Mouse (Mus musculus) forebrain, embryonic 11.5 days (tissue): ENCODE data around the gene Barhl1. TPM values are rescaled to one million over a fixed set of nuclear protein-coding genes. Genes with fewer than 3 reads are reported as not detected.
A peak's percentile ranks its signal among the peaks of the same experiment; 100 is the strongest.

Source experiments
- ATAC-seq: fragments of 200-750 bp; cut with Nextera tagmentation; replicated peaks from 2 replicates; pipeline ENCODE4 v1.8.0; 2017; ENCODE audit warnings: moderate TSS enrichment; ENCODE audit not compliant: low FRiP score
- DNase-seq: peaks from one replicate; pipeline ENCODE4 v3.0.0-alpha.2; 2017; ENCODE audit warnings: low spot score
- H3K27ac ChIP-seq: fragments of 300-500 bp; sonication (generic); 2 replicates; pipeline ENCODE4 v1.5.1; 2014; ENCODE audit warnings: low read depth, low read length
- H3K27me3 ChIP-seq: fragments of 300-500 bp; sonication (generic); 2 replicates; pipeline ENCODE4 v1.6.1; 2014; ENCODE audit warnings: mild to moderate bottlenecking, low read length, mixed read lengths; ENCODE audit not compliant: control insufficient read depth, insufficient read depth
- H3K36me3 ChIP-seq: fragments of 300-500 bp; sonication (generic); 2 replicates; pipeline ENCODE4 v1.6.1; 2014; ENCODE audit warnings: mild to moderate bottlenecking, low read length, moderate library complexity, mixed read lengths; ENCODE audit not compliant: control insufficient read depth, insufficient read depth
- H3K4me1 ChIP-seq: fragments of 300-500 bp; sonication (generic); replicated peaks from 2 replicates; pipeline ENCODE4 v1.6.1; 2014; ENCODE audit warnings: low read length, mixed read lengths; ENCODE audit not compliant: control insufficient read depth, insufficient read depth
- H3K4me2 ChIP-seq: fragments of 300-500 bp; sonication (generic); 2 replicates; pipeline ENCODE4 v1.6.1; 2014; ENCODE audit warnings: low read depth, mild to moderate bottlenecking, low read length, moderate library complexity, mixed read lengths; ENCODE audit not compliant: severe bottlenecking
- H3K4me3 ChIP-seq: fragments of 300-500 bp; sonication (generic); 2 replicates; pipeline ENCODE4 v1.5.1; 2014; ENCODE audit warnings: low read depth, low read length
- H3K9ac ChIP-seq: fragments of 300-500 bp; sonication (generic); 2 replicates; pipeline ENCODE4 v1.6.1; 2014; ENCODE audit warnings: low read length
- H3K9me3 ChIP-seq: fragments of 300-500 bp; sonication (generic); 2 replicates; pipeline ENCODE4 v1.6.1; 2016; ENCODE audit warnings: low read length, mixed read lengths; ENCODE audit not compliant: control insufficient read depth
- WGBS: fragments of 180-500 bp; shearing (Covaris S2); extraction: QIAGEN DNeasy Blood & Tissue Kit; methylation state at CpG from one replicate; pipeline ENCODE4 v1.1.7; 2014; 5-methylcytosine and 5-hydroxymethylcytosine counted together
- polyA plus RNA-seq: library from polyadenylated mRNA; unstranded; fragments of >200 nt; fragmentation: Nextera tagmentation; extraction: Ambion mirVana; gene quantifications from 2 replicates; pipeline ENCODE4 v1.2.1, GENCODE M21; 2014

Barhl1 gene
- polyA plus RNA-seq, 1 experiment from 2014 or later: 3.5 TPM

- 2% methylated on average over 22 of the region's 22 CpGs for WGBS
- H3K27me3 ChIP-seq: peaks cover 97% of the 10 kb centered on the region
- no peak overlapping the region for H3K27ac ChIP-seq
- ATAC-seq (no peak), DNase-seq (no peak)
- H3K36me3 ChIP-seq: no peaks in the 10 kb centered on the region
- H3K4me3 ChIP-seq: peak overlapping the region; percentile 6; the same call in 1 of the 2 replicates
- H3K4me2 ChIP-seq: no peak overlapping the region
- peaks cover 23% of the 10 kb centered on the region; the same call in 1 of the 2 replicates for H3K4me1 ChIP-seq
- no peak overlapping the region for H3K9ac ChIP-seq
- no peaks in the 10 kb centered on the region for H3K9me3 ChIP-seq
These were observed 1.2 kb downstream of the Barhl1 start for GRCm38 (mm10) chr2:28915104-28915738.

GRCm38 (mm10) chr2:28914121-28914520 lies 2.3 kb downstream of the Barhl1 start:
- Histone ChIP-seq H3K4me1 (peaks cover 28% of the 10 kb centered on the region; the same call in 1 of the 2 replicates), H3K9ac (no peak overlapping the region), H3K27me3 (peaks cover 99% of the 10 kb centered on the region), H3K27ac (no peak overlapping the region), H3K4me3 (no peak overlapping the region), H3K36me3 (no peaks in the 10 kb centered on the region), H3K9me3 (no peaks in the 10 kb centered on the region), H3K4me2 (no peak overlapping the region)
- no peak for DNase-seq
- ATAC-seq: no peak
- 0% methylated on average over 2 of the region's 2 CpGs for WGBS

- no peaks in the 10 kb centered on the region for H3K9me3 ChIP-seq
- no peak overlapping the region for H3K27ac ChIP-seq
- H3K4me2 ChIP-seq: no peak overlapping the region
- no peak overlapping the region for H3K4me3 ChIP-seq
- ATAC-seq (no peak), DNase-seq (no peak)
- H3K27me3 ChIP-seq: peaks cover 99% of the 10 kb centered on the region
- H3K9ac ChIP-seq: no peak overlapping the region
- WGBS: 2% methylated on average over 4 of the region's 4 CpGs
- no peaks in the 10 kb centered on the region for H3K36me3 ChIP-seq
- peaks cover 38% of the 10 kb centered on the region for H3K4me1 ChIP-seq
These were observed 3.5 kb downstream of the Barhl1 start for GRCm38 (mm10) chr2:28912961-28913360.

- ATAC-seq: no peak
- no peaks in the 10 kb centered on the region for H3K36me3 ChIP-seq
- peaks cover 93% of the 10 kb centered on the region for H3K27me3 ChIP-seq
- peaks cover 37% of the 10 kb centered on the region for H3K4me1 ChIP-seq
- no peak overlapping the region for H3K4me2 ChIP-seq
- no peak overlapping the region for H3K27ac ChIP-seq
- under 1% methylated on average over 33 of the region's 33 CpGs for WGBS
- no peak overlapping the region for H3K4me3 ChIP-seq
- no peaks in the 10 kb centered on the region for H3K9me3 ChIP-seq
- H3K9ac ChIP-seq: no peak overlapping the region
- peak; percentile 61 for DNase-seq
These were observed 4.3 kb downstream of the Barhl1 start for GRCm38 (mm10) chr2:28912039-28912700.

GRCm38 (mm10) chr2:28911331-28912038 lies 5.0 kb downstream of the Barhl1 start:
- no peaks in the 10 kb centered on the region for H3K9me3 ChIP-seq
- H3K4me1 ChIP-seq: peaks cover 41% of the 10 kb centered on the region
- DNase-seq (peak; percentile 58), ATAC-seq (no peak)
- no peak overlapping the region for H3K9ac ChIP-seq
- no peak overlapping the region for H3K4me2 ChIP-seq
- no peaks in the 10 kb centered on the region for H3K36me3 ChIP-seq
- peaks cover 93% of the 10 kb centered on the region for H3K27me3 ChIP-seq
- whole genome bisulfite sequencing: under 1% methylated on average over 44 of the region's 44 CpGs
- H3K27ac ChIP-seq: no peak overlapping the region
- no peak overlapping the region for H3K4me3 ChIP-seq

GRCm38 (mm10) chr2:28910877-28911276 lies 5.6 kb downstream of the Barhl1 start:
- no peak overlapping the region for H3K27ac ChIP-seq
- H3K4me1 ChIP-seq: peaks cover 40% of the 10 kb centered on the region
- H3K27me3 ChIP-seq: peaks cover 93% of the 10 kb centered on the region
- ATAC-seq (no peak), DNase-seq (peak; percentile 63)
- no peak overlapping the region for H3K4me2 ChIP-seq
- WGBS: 5% methylated on average over 3 of the region's 3 CpGs
- no peaks in the 10 kb centered on the region for H3K9me3 ChIP-seq
- H3K9ac ChIP-seq: no peak overlapping the region
- no peak overlapping the region for H3K4me3 ChIP-seq
- no peaks in the 10 kb centered on the region for H3K36me3 ChIP-seq

- Histone ChIP-seq H3K9ac (no peak overlapping the region), H3K36me3 (no peaks in the 10 kb centered on the region), H3K4me2 (no peak overlapping the region), H3K4me3 (no peak overlapping the region), H3K4me1 (peaks cover 40% of the 10 kb centered on the region), H3K9me3 (no peaks in the 10 kb centered on the region), H3K27ac (no peak overlapping the region), H3K27me3 (peaks cover 93% of the 10 kb centered on the region)
- 5% methylated on average over 25 of the region's 25 CpGs for WGBS
- no peak for DNase-seq
- ATAC-seq: no peak
These were observed 6.4 kb downstream of the Barhl1 start for GRCm38 (mm10) chr2:28909818-28910710.

- Histone ChIP-seq H3K4me1 (peaks cover 40% of the 10 kb centered on the region), H3K9ac (no peak overlapping the region), H3K4me2 (no peak overlapping the region), H3K4me3 (no peak overlapping the region), H3K9me3 (no peaks in the 10 kb centered on the region), H3K27me3 (peaks cover 93% of the 10 kb centered on the region), H3K27ac (no peak overlapping the region), H3K36me3 (no peaks in the 10 kb centered on the region; the same call in 1 of the 2 replicates)
- ATAC-seq (no peak), DNase-seq (peak; percentile 59)
- 1% methylated on average over 41 of the region's 41 CpGs for WGBS
These were observed 7.2 kb downstream of the Barhl1 start for GRCm38 (mm10) chr2:28909186-28909817.
